In genomic region chr15:26012891-26013290, GRCm38 (mm10) we compare ENCODE assay signal across 21 mouse cellular contexts.
"Had no signal": no experiment of that assay in that cellular context is flagged by ENCODE, and none has a peak within 500 bp of the region (broad histone marks: within the 10 kb centered on the region; RNA-seq: fewer than 3 reads in every experiment).

No protein-coding gene starts in this region.

- ATAC-seq: liver, embryonic 12.5 days had no signal

- H3K9me3 ChIP-seq: limb, embryonic 13.5 days; liver, embryonic 12.5 days; liver, embryonic 15.5 days; lung, embryonic 15.5 days; megakaryocyte, embryonic 14.5 days; neural tube, embryonic 13.5 days; stomach, embryonic 15.5 days had no signal

- H3K4me3 ChIP-seq: limb, embryonic 13.5 days; liver, embryonic 12.5 days; liver, embryonic 15.5 days; lung, embryonic 15.5 days; megakaryocyte, embryonic 14.5 days; neural tube, embryonic 13.5 days; stomach, embryonic 15.5 days had no signal

- H3K4me1 ChIP-seq: liver, embryonic 12.5 days; liver, embryonic 15.5 days; lung, embryonic 15.5 days; megakaryocyte, embryonic 14.5 days; stomach, embryonic 15.5 days had no signal

- H3K27ac ChIP-seq: kidney, postnatal 0 days; left cerebral cortex, adult 2 months; limb, embryonic 13.5 days; liver, embryonic 12.5 days; liver, embryonic 15.5 days; lung, embryonic 15.5 days; neural tube, embryonic 13.5 days; stomach, embryonic 15.5 days had no signal

- DNase-seq: kidney, adult 18-20 months; kidney, adult 9 months; kidney, postnatal 25 days; layer of hippocampus, postnatal 36 days; liver; lung, adult 18-20 months; lung, postnatal 10 days; lung, postnatal 36 days; midbrain, embryonic 14.5 days; spleen, adult 18-20 months; thymus, postnatal 36 days had no signal

- H3K36me3 ChIP-seq: limb, embryonic 13.5 days; liver, embryonic 12.5 days; liver, embryonic 15.5 days; lung, embryonic 15.5 days; neural tube, embryonic 13.5 days; stomach, embryonic 15.5 days had no signal

- H3K27me3 ChIP-seq: limb, embryonic 13.5 days; liver, embryonic 12.5 days; liver, embryonic 15.5 days; lung, embryonic 15.5 days; neural tube, embryonic 13.5 days; stomach, embryonic 15.5 days had no signal

- H3K9ac ChIP-seq: limb, embryonic 13.5 days; liver, embryonic 12.5 days; liver, embryonic 15.5 days; lung, embryonic 15.5 days; neural tube, embryonic 13.5 days; stomach, embryonic 15.5 days had no signal

- H3K4me2 ChIP-seq: limb, embryonic 13.5 days; liver, embryonic 12.5 days; liver, embryonic 15.5 days; lung, embryonic 15.5 days; midbrain, embryonic 11.5 days; neural tube, embryonic 13.5 days; stomach, embryonic 15.5 days had no signal
